Comparison of ENCODE assay signal across 16 mouse cellular contexts in genomic region chr2:41508979-41509378, GRCm38 (mm10).
"Had no signal": no experiment of that assay in that cellular context is flagged by ENCODE, and none has a peak within 500 bp of the region (broad histone marks: within the 10 kb centered on the region; RNA-seq: fewer than 3 reads in every experiment).

No protein-coding gene starts in this region.

- H3K27ac ChIP-seq: lung, embryonic 15.5 days; macrophage; midbrain, embryonic 13.5 days; midbrain, embryonic 15.5 days; neural tube, embryonic 12.5 days; stomach, embryonic 15.5 days had no signal

- H3K9ac ChIP-seq: lung, embryonic 15.5 days; midbrain, embryonic 13.5 days; midbrain, embryonic 15.5 days; neural tube, embryonic 12.5 days; stomach, embryonic 15.5 days had no signal

- H3K9me3 ChIP-seq: lung, embryonic 15.5 days; megakaryocyte, embryonic 14.5 days; midbrain, embryonic 13.5 days; midbrain, embryonic 15.5 days; neural tube, embryonic 12.5 days; stomach, embryonic 15.5 days had no signal

- ATAC-seq: lung, postnatal 0 days; midbrain, embryonic 13.5 days; midbrain, embryonic 15.5 days had no signal

- H3K4me3 ChIP-seq: lung, embryonic 15.5 days; megakaryocyte, embryonic 14.5 days; midbrain, embryonic 13.5 days; midbrain, embryonic 15.5 days; neural tube, embryonic 12.5 days; stomach, embryonic 15.5 days had no signal

- H3K4me2 ChIP-seq: lung, embryonic 15.5 days; midbrain, embryonic 11.5 days; midbrain, embryonic 13.5 days; midbrain, embryonic 15.5 days; neural tube, embryonic 12.5 days; stomach, embryonic 15.5 days had no signal

- H3K4me1 ChIP-seq: lung, embryonic 15.5 days; megakaryocyte, embryonic 14.5 days; midbrain, embryonic 13.5 days; midbrain, embryonic 15.5 days; neural tube, embryonic 12.5 days; stomach, embryonic 15.5 days had no signal

- DNase-seq: lung, adult 2 months; lung, postnatal 14 days; lung, postnatal 36 days; right cerebral cortex, postnatal 14 days; thymus, adult 18-20 months; thymus, postnatal 14 days; thymus, postnatal 36 days had no signal

- H3K36me3 ChIP-seq: lung, embryonic 15.5 days; midbrain, embryonic 13.5 days; midbrain, embryonic 15.5 days; neural tube, embryonic 12.5 days; stomach, embryonic 15.5 days had no signal

- H3K27me3 ChIP-seq: lung, embryonic 15.5 days; megakaryocyte, embryonic 14.5 days; midbrain, embryonic 13.5 days; midbrain, embryonic 15.5 days; neural tube, embryonic 12.5 days; stomach, embryonic 15.5 days had no signal
